Mouse (Mus musculus) cortical plate, adult 2 months (tissue): ENCODE measurements around the gene Unc45a.

Experiments used
- CTCF ChIP-seq: fragments of 200-500 bp; IDR thresholded peaks from 2 replicates; pipeline ENCODE4 v1.5.1; 2011; ENCODE audit warnings: mild to moderate bottlenecking, control low read depth, low read length; ENCODE audit not compliant: insufficient read depth; ENCODE audit errors: extremely low read depth
- POLR2A ChIP-seq: fragments of 200-500 bp; IDR thresholded peaks from 2 replicates; pipeline ENCODE4 v1.6.1; 2011; ENCODE audit warnings: mild to moderate bottlenecking, low read length, control low read depth; ENCODE audit not compliant: insufficient read depth; ENCODE audit errors: extremely low read depth

DNA sequence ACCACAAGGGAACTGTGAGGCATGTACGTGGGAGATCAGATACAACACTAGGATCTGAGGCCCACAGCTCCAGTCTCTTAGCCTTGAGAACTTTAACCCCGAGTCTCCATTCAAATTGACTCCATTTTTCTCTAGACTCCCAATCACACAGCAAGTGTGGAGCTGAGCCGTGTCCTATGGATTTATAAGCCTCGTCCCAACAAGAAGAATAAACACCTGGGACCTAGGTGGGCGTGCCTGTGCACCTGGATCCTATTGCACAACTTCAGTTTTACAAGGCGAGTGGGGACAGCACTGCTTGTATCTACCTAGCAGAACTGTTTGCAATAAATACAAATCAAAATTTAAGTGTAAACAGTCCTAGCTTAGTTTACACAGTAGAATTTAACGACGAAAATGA is 17.5 kb downstream of the Unc45a start:
- TF ChIP-seq POLR2A (no peak), CTCF (no peak)
